Mouse (Mus musculus) intestine, postnatal 0 days (tissue): ENCODE measurements around the gene Ap5z1. TPM values are rescaled to one million over a fixed set of nuclear protein-coding genes. Genes with fewer than 3 reads are reported as not detected.

Experiments
- ATAC-seq: fragments of 200-750 bp; cut with Nextera tagmentation; 2 replicates; pipeline ENCODE4 v1.8.0; 2017; ENCODE audit warnings: mild to moderate bottlenecking, moderate TSS enrichment, moderate library complexity
- H3K27ac ChIP-seq: fragments of 300-500 bp; sonication (generic); 2 replicates; pipeline ENCODE4 v1.5.1; 2014; ENCODE audit warnings: mild to moderate bottlenecking, low read depth, low read length, moderate library complexity
- H3K27me3 ChIP-seq: fragments of 300-500 bp; sonication (generic); replicated peaks from 2 replicates; pipeline ENCODE4 v1.6.1; 2014; ENCODE audit warnings: low read length, mixed read lengths; ENCODE audit not compliant: control insufficient read depth, insufficient read depth
- H3K36me3 ChIP-seq: fragments of 300-500 bp; sonication (generic); 2 replicates; pipeline ENCODE4 v1.6.1; 2014; ENCODE audit warnings: mild to moderate bottlenecking, moderate library complexity; ENCODE audit not compliant: control insufficient read depth, insufficient read depth
- H3K4me1 ChIP-seq: fragments of 300-500 bp; sonication (generic); replicated peaks from 2 replicates; pipeline ENCODE4 v1.6.1; 2014; ENCODE audit warnings: antibody characterized with exemption, low read length, mixed read lengths; ENCODE audit not compliant: control insufficient read depth, insufficient read depth
- H3K4me2 ChIP-seq: fragments of 300-500 bp; sonication (generic); replicated peaks from 2 replicates; pipeline ENCODE4 v1.6.1; 2014; ENCODE audit warnings: low read depth, mild to moderate bottlenecking, moderate library complexity
- H3K4me3 ChIP-seq: fragments of 300-500 bp; sonication (generic); 2 replicates; pipeline ENCODE4 v1.5.1; 2014; ENCODE audit warnings: low read depth, low read length
- H3K9ac ChIP-seq: fragments of 300-500 bp; sonication (generic); 2 replicates; pipeline ENCODE4 v1.6.1; 2014; ENCODE audit warnings: mild to moderate bottlenecking, low read depth, low read length
- H3K9me3 ChIP-seq: fragments of 300-500 bp; sonication (generic); 2 replicates; pipeline ENCODE4 v1.6.1; 2016; ENCODE audit warnings: mixed run types; ENCODE audit not compliant: control insufficient read depth
- CTCF ChIP-seq: sonication (generic); IDR thresholded peaks from 2 replicates; pipeline ENCODE4 v1.5.1; 2016; ENCODE audit warnings: low read depth, mild to moderate bottlenecking, control low read depth, antibody characterized with exemption, moderate library complexity
- WGBS: fragments of 180-500 bp; shearing (Covaris S2); extraction: QIAGEN DNeasy Blood & Tissue Kit; methylation state at CpG from one replicate; pipeline ENCODE4 v1.1.7; 2014; 5-methylcytosine and 5-hydroxymethylcytosine counted together
- polyA plus RNA-seq: library from polyadenylated mRNA; unstranded; fragments of >200 nt; fragmentation: Nextera tagmentation; extraction: Ambion mirVana; gene quantifications from 2 replicates; pipeline ENCODE4 v1.2.1, GENCODE M21; 2015

The Ap5z1 gene
- polyA plus RNA-seq, 1 experiment from 2014 or later, result 9.0 TPM

- no peak overlapping the region for H3K4me3 ChIP-seq
- WGBS, result 77% methylated on average over 17 of the region's 17 CpGs
- TF ChIP-seq CTCF, result no peak
- peaks cover 41% of the 10 kb centered on the region for H3K36me3 ChIP-seq
- ATAC-seq, result no peak
- H3K9me3 ChIP-seq, result no peaks in the 10 kb centered on the region
- H3K4me2 ChIP-seq, result no peak overlapping the region
- H3K27me3 ChIP-seq, result no peaks in the 10 kb centered on the region
- no peak overlapping the region for H3K27ac ChIP-seq
- no peaks in the 10 kb centered on the region for H3K4me1 ChIP-seq
- H3K9ac ChIP-seq, result no peak overlapping the region
Observed at GRCm38 (mm10) chr5:142458791-142459557, 4.8 kb upstream of the Ap5z1 start.

GRCm38 (mm10) chr5:142459834-142460233 lies 3.9 kb upstream of the Ap5z1 start:
- no peak overlapping the region for H3K27ac ChIP-seq
- H3K4me1 ChIP-seq, result peaks cover 3% of the 10 kb centered on the region; the same call in 1 of the 2 replicates
- no peak overlapping the region for H3K4me3 ChIP-seq
- no peaks in the 10 kb centered on the region for H3K9me3 ChIP-seq
- no peaks in the 10 kb centered on the region for H3K27me3 ChIP-seq
- H3K36me3 ChIP-seq, result peaks cover 33% of the 10 kb centered on the region
- TF ChIP-seq CTCF, result no peak
- 73% methylated on average over 5 of the region's 5 CpGs for WGBS
- ATAC-seq, result no peak
- H3K9ac ChIP-seq, result no peak overlapping the region
- no peak overlapping the region for H3K4me2 ChIP-seq

- ATAC-seq, result no peak
- no peaks in the 10 kb centered on the region for H3K27me3 ChIP-seq
- H3K4me3 ChIP-seq, result no peak overlapping the region
- no peak for TF ChIP-seq CTCF
- WGBS, result 97% methylated on average over 7 of the region's 7 CpGs
- H3K9ac ChIP-seq, result no peak overlapping the region
- H3K4me1 ChIP-seq, result peaks cover 4% of the 10 kb centered on the region; the same call in 1 of the 2 replicates
- peaks cover 13% of the 10 kb centered on the region for H3K36me3 ChIP-seq
- H3K4me2 ChIP-seq, result no peak overlapping the region
- no peak overlapping the region for H3K27ac ChIP-seq
- no peaks in the 10 kb centered on the region for H3K9me3 ChIP-seq
Observed at GRCm38 (mm10) chr5:142461942-142462640, 1.7 kb upstream of the Ap5z1 start.

- H3K9ac ChIP-seq, result no peak overlapping the region
- H3K9me3 ChIP-seq, result no peaks in the 10 kb centered on the region
- no peaks in the 10 kb centered on the region for H3K27me3 ChIP-seq
- H3K4me2 ChIP-seq, result no peak overlapping the region
- no peak for TF ChIP-seq CTCF
- no peak for ATAC-seq
- WGBS, result 93% methylated on average over 2 of the region's 2 CpGs
- no peak overlapping the region for H3K27ac ChIP-seq
- peaks cover 4% of the 10 kb centered on the region; the same call in 1 of the 2 replicates for H3K4me1 ChIP-seq
- H3K36me3 ChIP-seq, result peaks cover 13% of the 10 kb centered on the region
- no peak overlapping the region for H3K4me3 ChIP-seq
Observed at GRCm38 (mm10) chr5:142462641-142462948, 1.1 kb upstream of the Ap5z1 start.

GRCm38 (mm10) chr5:142463011-142463410 lies 733 bp upstream of the Ap5z1 start:
- H3K4me1 ChIP-seq, result peaks cover 4% of the 10 kb centered on the region; the same call in 1 of the 2 replicates
- H3K4me3 ChIP-seq, result peak overlapping the region; percentile 82; the same call in 1 of the 2 replicates
- H3K4me2 ChIP-seq, result peak overlapping the region; percentile 90; the same call in 1 of the 2 replicates
- H3K9me3 ChIP-seq, result no peaks in the 10 kb centered on the region
- H3K27ac ChIP-seq, result peak overlapping the region; percentile 75
- peaks cover 14% of the 10 kb centered on the region for H3K36me3 ChIP-seq
- no peak for ATAC-seq
- TF ChIP-seq CTCF, result no peak
- no peak overlapping the region for H3K9ac ChIP-seq
- H3K27me3 ChIP-seq, result no peaks in the 10 kb centered on the region
- WGBS, result 86% methylated on average over 6 of the region's 6 CpGs

- TF ChIP-seq CTCF, result no peak
- Histone ChIP-seq H3K36me3 (peaks cover 43% of the 10 kb centered on the region), H3K4me1 (peaks cover 4% of the 10 kb centered on the region; the same call in 1 of the 2 replicates), H3K9ac (no peak overlapping the region), H3K27me3 (no peaks in the 10 kb centered on the region), H3K9me3 (no peaks in the 10 kb centered on the region), H3K27ac (no peak overlapping the region), H3K4me2 (no peak overlapping the region), H3K4me3 (no peak overlapping the region)
- ATAC-seq, result no peak
- WGBS, result 94% methylated on average over 13 of the region's 13 CpGs
Observed at GRCm38 (mm10) chr5:142468375-142468774, 4.6 kb downstream of the Ap5z1 start.
